Mouse (Mus musculus) heart, embryonic 16.5 days (tissue): ENCODE measurements around the gene Dyrk2. TPM values are rescaled to one million over a fixed set of nuclear protein-coding genes. Genes with fewer than 3 reads are reported as not detected.

Source experiments
- ATAC-seq: fragments of 200-750 bp; cut with Nextera tagmentation; replicated peaks from 2 replicates; pipeline ENCODE4 v1.8.0; 2017; ENCODE audit warnings: moderate number of reproducible peaks; ENCODE audit not compliant: insufficient read depth, low FRiP score; ENCODE audit errors: extremely low read depth
- H3K27ac ChIP-seq: fragments of 300-500 bp; sonication (generic); 2 replicates; pipeline ENCODE4 v1.5.1; 2014; ENCODE audit warnings: mild to moderate bottlenecking, low read length, control low read depth, moderate library complexity
- H3K27me3 ChIP-seq: fragments of 300-500 bp; sonication (generic); 2 replicates; pipeline ENCODE4 v1.6.1; 2014; ENCODE audit warnings: low read length, mixed read lengths; ENCODE audit not compliant: control insufficient read depth, insufficient read depth
- H3K36me3 ChIP-seq: fragments of 300-500 bp; sonication (generic); 2 replicates; pipeline ENCODE4 v1.6.1; 2014; ENCODE audit not compliant: control insufficient read depth, insufficient read depth
- H3K4me1 ChIP-seq: fragments of 300-500 bp; sonication (generic); 2 replicates; pipeline ENCODE4 v1.6.1; 2014; ENCODE audit warnings: low read length, mixed read lengths; ENCODE audit not compliant: control insufficient read depth, insufficient read depth
- H3K4me2 ChIP-seq: fragments of 300-500 bp; sonication (generic); 2 replicates; pipeline ENCODE4 v1.6.1; 2014; ENCODE audit warnings: low read depth, mild to moderate bottlenecking, control low read depth, low read length
- H3K4me3 ChIP-seq: fragments of 300-500 bp; sonication (generic); 2 replicates; pipeline ENCODE4 v1.5.1; 2014; ENCODE audit warnings: mild to moderate bottlenecking, control low read depth, low read length
- H3K9ac ChIP-seq: fragments of 300-500 bp; sonication (generic); 2 replicates; pipeline ENCODE4 v1.6.1; 2014; ENCODE audit warnings: low read length, control low read depth
- H3K9me3 ChIP-seq: fragments of 300-500 bp; sonication (generic); replicated peaks from 2 replicates; pipeline ENCODE4 v1.6.1; 2016; ENCODE audit warnings: low read length; ENCODE audit not compliant: control insufficient read depth
- WGBS: fragments of 180-500 bp; shearing (Covaris S2); extraction: QIAGEN DNeasy Blood & Tissue Kit; methylation state at CpG from one replicate; pipeline ENCODE4 v1.1.7; 2014; 5-methylcytosine and 5-hydroxymethylcytosine counted together
- polyA plus RNA-seq: library from polyadenylated mRNA; unstranded; fragments of >200 nt; fragmentation: Nextera tagmentation; extraction: Ambion mirVana; gene quantifications from 2 replicates; pipeline ENCODE4 v1.2.1, GENCODE M21; 2015

The Dyrk2 gene
- polyA plus RNA-seq, 1 experiment from 2014 or later: 10.2 TPM

GRCm38 (mm10) chr10:118854641-118855040, 15.4 kb downstream of the Dyrk2 start:
- Histone ChIP-seq H3K4me2 (no peak overlapping the region), H3K4me3 (no peak overlapping the region), H3K4me1 (peaks cover 15% of the 10 kb centered on the region), H3K36me3 (peaks cover 21% of the 10 kb centered on the region), H3K9me3 (no peaks in the 10 kb centered on the region; the same call in 1 of the 2 replicates), H3K27ac (no peak overlapping the region), H3K9ac (no peak overlapping the region), H3K27me3 (no peaks in the 10 kb centered on the region)
- no peak; the same call in 1 of the 2 replicates for ATAC-seq
- WGBS: 67% methylated on average over 9 of the region's 9 CpGs

DNA sequence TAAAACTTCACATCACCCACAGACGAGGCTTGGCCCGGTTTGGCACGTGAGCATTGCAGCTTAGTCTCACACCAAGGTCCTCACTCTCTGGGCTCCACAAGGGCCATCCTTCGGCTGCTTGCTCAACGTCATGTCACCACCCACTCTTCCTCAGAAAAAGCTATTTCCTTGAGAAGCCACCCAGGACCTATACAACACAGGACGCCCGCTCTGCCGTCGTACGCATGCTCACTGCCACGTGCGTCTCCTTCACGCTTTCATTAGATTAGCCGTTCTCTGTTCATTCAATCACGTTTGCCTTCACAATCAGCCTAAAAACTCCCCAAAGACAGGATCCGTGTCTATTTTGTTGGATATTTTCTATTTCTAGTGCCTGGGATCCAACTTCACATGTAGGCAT, 17.5 kb downstream of the Dyrk2 start:
- no peaks in the 10 kb centered on the region for H3K9me3 ChIP-seq
- 78% methylated on average over 16 of the region's 16 CpGs for WGBS
- H3K4me3 ChIP-seq: no peak overlapping the region
- 0 out of 2 replicates have a peak, but pooled peaks cover 2% of the 10 kb centered on the region for H3K4me1 ChIP-seq
- no peak overlapping the region for H3K27ac ChIP-seq
- no peak for ATAC-seq
- H3K27me3 ChIP-seq: no peaks in the 10 kb centered on the region
- H3K9ac ChIP-seq: no peak overlapping the region
- no peak overlapping the region for H3K4me2 ChIP-seq
- peaks cover 6% of the 10 kb centered on the region; the same call in 1 of the 2 replicates for H3K36me3 ChIP-seq

- H3K4me3 ChIP-seq: no peak overlapping the region
- H3K9ac ChIP-seq: no peak overlapping the region
- H3K36me3 ChIP-seq: no peaks in the 10 kb centered on the region
- no peak overlapping the region for H3K27ac ChIP-seq
- H3K4me2 ChIP-seq: no peak overlapping the region
- WGBS: 79% methylated on average over 4 of the region's 4 CpGs
- no peaks in the 10 kb centered on the region for H3K27me3 ChIP-seq
- no peak for ATAC-seq
- H3K9me3 ChIP-seq: no peaks in the 10 kb centered on the region
- peaks cover 5% of the 10 kb centered on the region for H3K4me1 ChIP-seq
These were observed 21.5 kb downstream of the Dyrk2 start for GRCm38 (mm10) chr10:118848501-118848900.

- Histone ChIP-seq H3K36me3 (no peaks in the 10 kb centered on the region), H3K27me3 (no peaks in the 10 kb centered on the region), H3K4me3 (no peak overlapping the region), H3K9me3 (no peaks in the 10 kb centered on the region), H3K4me1 (peaks cover 5% of the 10 kb centered on the region), H3K4me2 (no peak overlapping the region), H3K27ac (peak overlapping the region; percentile 50), H3K9ac (no peak overlapping the region)
- 17% methylated on average over 10 of the region's 10 CpGs for WGBS
- ATAC-seq: no peak
These were observed 22.9 kb downstream of the Dyrk2 start for GRCm38 (mm10) chr10:118846991-118847545.

DNA sequence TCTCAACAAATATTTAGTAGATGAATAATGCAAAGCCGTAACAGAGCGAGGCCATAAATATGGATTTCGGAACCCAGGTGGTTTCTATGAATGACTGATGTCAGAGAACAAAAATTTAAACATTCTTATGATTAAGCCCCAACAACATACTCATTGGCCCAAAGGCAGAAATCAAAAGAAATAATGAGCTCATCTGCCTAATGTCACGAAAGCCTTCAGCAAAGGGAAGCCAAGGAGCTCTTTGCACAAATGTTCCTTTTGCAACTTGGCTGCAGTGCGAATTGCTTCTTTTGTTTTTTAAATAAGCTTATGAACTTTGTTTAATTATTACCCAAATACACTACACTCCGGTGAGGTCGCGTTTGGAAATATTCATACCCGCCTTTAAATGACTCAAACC, 29.4 kb downstream of the Dyrk2 start:
- Histone ChIP-seq H3K27ac (no peak overlapping the region), H3K27me3 (no peaks in the 10 kb centered on the region), H3K36me3 (no peaks in the 10 kb centered on the region), H3K4me2 (no peak overlapping the region), H3K9ac (no peak overlapping the region), H3K4me1 (peaks cover 9% of the 10 kb centered on the region), H3K4me3 (no peak overlapping the region), H3K9me3 (no peaks in the 10 kb centered on the region)
- ATAC-seq: no peak
- WGBS: 90% methylated on average over 9 of the region's 9 CpGs

DNA sequence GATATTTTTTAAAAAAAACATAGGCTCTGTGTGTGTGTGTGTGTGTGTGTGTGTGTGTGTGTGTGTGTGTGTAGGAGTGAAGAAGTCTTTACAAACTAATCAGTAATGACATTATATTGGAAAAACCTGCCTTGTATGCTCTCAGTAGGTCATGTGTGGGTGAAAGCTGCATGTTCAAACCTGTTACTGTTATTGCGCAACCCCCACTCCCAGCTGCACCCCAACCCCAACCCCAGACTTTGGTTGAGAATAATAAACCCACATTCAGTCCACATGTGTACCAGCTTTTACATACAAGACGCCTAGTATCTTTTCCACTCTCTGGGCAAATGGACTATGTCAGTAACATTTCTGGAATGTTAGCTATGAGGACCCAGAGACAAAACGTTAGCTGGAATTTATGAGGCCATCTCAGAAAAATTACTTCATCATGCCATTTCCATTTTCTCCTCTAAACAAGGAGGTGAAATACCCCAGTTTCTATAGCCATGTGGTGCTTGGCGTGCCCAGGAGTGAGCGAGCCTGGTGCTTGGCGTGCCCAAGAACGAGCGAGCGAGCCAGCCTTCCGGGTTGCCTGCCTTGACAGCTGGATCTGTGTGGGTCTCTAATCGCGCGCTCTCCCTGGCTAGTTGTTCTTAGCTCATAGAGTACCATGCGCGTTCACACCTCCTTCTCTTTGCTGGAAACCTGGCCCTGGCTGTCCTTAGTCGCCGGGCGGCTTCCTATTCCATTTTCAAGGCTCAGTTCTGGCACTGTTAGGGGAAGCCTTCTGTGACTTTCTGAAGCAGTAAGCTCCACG, 30.5 kb downstream of the Dyrk2 start:
- Histone ChIP-seq H3K36me3 (no peaks in the 10 kb centered on the region), H3K9ac (peak overlapping the region; percentile 41; the same call in 1 of the 2 replicates), H3K4me2 (peak overlapping the region; percentile 44), H3K27ac (peak overlapping the region; percentile 62), H3K4me1 (peaks cover 9% of the 10 kb centered on the region), H3K27me3 (no peaks in the 10 kb centered on the region), H3K4me3 (peak overlapping the region; percentile 9), H3K9me3 (no peaks in the 10 kb centered on the region)
- 59% methylated on average over 19 of the region's 19 CpGs for WGBS
- peak; percentile 52; the same call in 1 of the 2 replicates for ATAC-seq

DNA sequence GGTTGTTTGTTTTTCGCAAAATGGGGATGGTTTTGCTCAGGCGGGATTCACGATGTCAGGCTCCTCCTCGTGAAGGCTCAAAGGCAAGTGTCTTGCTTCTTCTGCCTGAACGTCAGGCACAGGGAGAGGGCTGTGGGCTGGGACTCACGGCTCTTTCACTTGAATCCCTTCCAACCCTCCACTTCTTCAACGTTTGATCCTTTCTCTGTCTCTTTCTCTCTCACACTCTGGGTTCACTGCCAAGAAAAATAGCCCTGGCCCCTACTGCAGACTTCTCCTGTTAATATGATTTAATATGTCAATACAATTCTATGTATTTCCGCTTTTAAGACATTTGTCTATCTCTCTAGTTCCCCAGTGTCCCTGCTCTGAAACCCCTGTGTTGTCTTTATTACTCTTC, 32.4 kb downstream of the Dyrk2 start:
- Histone ChIP-seq H3K9ac (no peak overlapping the region), H3K27me3 (no peaks in the 10 kb centered on the region), H3K4me2 (no peak overlapping the region), H3K27ac (no peak overlapping the region), H3K4me1 (peaks cover 9% of the 10 kb centered on the region), H3K4me3 (no peak overlapping the region), H3K9me3 (no peaks in the 10 kb centered on the region), H3K36me3 (no peaks in the 10 kb centered on the region)
- WGBS: 52% methylated on average over 8 of the region's 8 CpGs
- no peak for ATAC-seq

DNA sequence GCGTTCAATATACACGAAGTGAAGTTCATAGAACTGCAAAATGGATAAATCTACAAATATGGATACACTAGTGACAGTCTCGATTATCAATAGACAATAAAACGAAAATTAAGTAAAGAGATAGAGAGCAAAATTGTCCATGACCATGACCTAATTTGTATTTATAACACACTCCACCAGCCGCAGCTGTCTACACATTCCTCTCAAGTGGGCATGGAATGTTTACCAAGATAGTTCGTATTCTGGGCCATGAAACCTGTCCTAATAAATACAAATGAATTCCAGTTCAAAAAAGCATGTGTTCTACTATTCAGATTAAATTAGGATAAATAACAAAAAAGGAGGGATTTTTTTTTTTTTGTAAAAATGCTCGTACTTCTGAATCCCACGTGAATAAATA, 38.8 kb downstream of the Dyrk2 start:
- no peak overlapping the region for H3K27ac ChIP-seq
- H3K9me3 ChIP-seq: no peaks in the 10 kb centered on the region
- H3K9ac ChIP-seq: no peak overlapping the region
- peaks cover 3% of the 10 kb centered on the region; the same call in 1 of the 2 replicates for H3K4me1 ChIP-seq
- H3K4me3 ChIP-seq: no peak overlapping the region
- H3K27me3 ChIP-seq: no peaks in the 10 kb centered on the region
- H3K4me2 ChIP-seq: no peak overlapping the region
- 61% methylated on average over 8 of the region's 8 CpGs for WGBS
- 0 out of 2 replicates have a peak, but pooled peaks have one; percentile 45 for ATAC-seq
- H3K36me3 ChIP-seq: no peaks in the 10 kb centered on the region

GRCm38 (mm10) chr10:118829641-118830040, 40.4 kb downstream of the Dyrk2 start:
- no peak overlapping the region for H3K4me2 ChIP-seq
- no peaks in the 10 kb centered on the region for H3K36me3 ChIP-seq
- no peak overlapping the region for H3K27ac ChIP-seq
- H3K4me1 ChIP-seq: peaks cover 3% of the 10 kb centered on the region; the same call in 1 of the 2 replicates
- no peaks in the 10 kb centered on the region for H3K27me3 ChIP-seq
- no peak overlapping the region for H3K9ac ChIP-seq
- WGBS: 71% methylated on average over 2 of the region's 2 CpGs
- ATAC-seq: no peak
- no peak overlapping the region for H3K4me3 ChIP-seq
- H3K9me3 ChIP-seq: no peaks in the 10 kb centered on the region
